Mouse (Mus musculus) heart, adult 8-10 months (tissue): ENCODE measurements at regions not wholly inside any gene's neighbourhood (a gene's known extent, or its start where the extent isn't known, plus 50 kb on each side); places are given as distances from the start of the nearest gene placed in this dataset.

Experiments
- DNase-seq: peaks from one replicate; pipeline ENCODE4 v3.0.0; 2022; ENCODE audit warnings: low spot score

GRCm38 (mm10) chr13:116017886-116018285, 291.6 kb downstream of the Isl1 start:
- DNase-seq, result no peak

- no peak for DNase-seq
Observed at GRCm38 (mm10) chr13:116003733-116004132, 305.8 kb downstream of the Isl1 start.

GRCm38 (mm10) chr13:116002391-116002899, 307.0 kb downstream of the Isl1 start:
- peak; percentile 18 for DNase-seq

GRCm38 (mm10) chr13:115990591-115990990, 318.9 kb downstream of the Isl1 start:
- DNase-seq, result no peak

GRCm38 (mm10) chr13:115989091-115989490, 320.4 kb downstream of the Isl1 start:
- no peak for DNase-seq

- DNase-seq, result no peak
Observed at GRCm38 (mm10) chr13:115986282-115986681, 323.2 kb downstream of the Isl1 start.

- no peak for DNase-seq
Observed at GRCm38 (mm10) chr13:115985715-115986114, 323.8 kb downstream of the Isl1 start.

GRCm38 (mm10) chr13:115977890-115978203, 331.6 kb downstream of the Isl1 start:
- DNase-seq, result no peak

- DNase-seq, result no peak
Observed at GRCm38 (mm10) chr13:115977118-115977889, 332.2 kb downstream of the Isl1 start.
